In the genomic region with DNA sequence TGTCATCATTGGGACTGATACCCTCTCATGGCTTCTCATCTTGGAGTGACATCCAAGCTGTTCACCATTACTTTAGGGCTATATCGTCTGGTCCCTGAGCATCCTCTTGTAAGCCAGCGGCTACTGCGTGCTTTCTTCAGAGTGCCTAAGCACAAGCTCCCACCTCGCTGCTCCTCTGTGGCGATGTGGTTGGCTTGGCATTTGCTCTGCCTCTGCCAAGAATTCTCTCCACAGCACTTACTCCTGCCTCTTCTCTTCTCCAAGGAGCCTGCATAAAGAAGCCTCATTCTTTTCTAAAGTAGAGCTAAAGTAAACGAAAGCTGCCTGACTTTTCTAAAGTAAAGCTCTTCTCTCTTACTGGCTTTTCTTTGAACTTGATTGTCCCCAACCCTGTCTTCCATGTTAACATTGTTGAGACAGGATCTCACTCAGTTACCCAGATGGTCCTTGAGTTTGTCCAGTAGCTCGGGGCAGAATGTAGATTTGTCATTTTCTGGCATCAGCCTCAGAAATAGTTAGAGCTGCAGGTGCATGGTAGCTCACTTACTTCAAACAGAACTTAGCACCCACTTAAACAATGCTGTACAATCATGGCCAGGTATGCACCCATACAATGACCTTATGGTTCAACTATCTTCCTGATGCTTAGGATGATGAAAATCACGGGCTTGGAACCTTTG, we compare ENCODE assay signal across 14 mouse cellular contexts.
DNase-seq lines count a peak whose midpoint lies in the region; ATAC-seq and TF ChIP-seq lines count a peak whose summit lies in the region.
"Had no signal": no experiment of that assay in that cellular context is flagged by ENCODE, and none has a peak within 500 bp of the region (broad histone marks: within the 10 kb centered on the region; RNA-seq: fewer than 3 reads in every experiment).

No protein-coding gene starts in this region.

- no peak overlapping the region for H3K4me2 ChIP-seq in stomach, embryonic 14.5 days (replicated peaks; ENCODE audit: low read depth, low read length)
- no peak overlapping the region for H3K4me2 ChIP-seq in stomach, postnatal 0 days (replicated peaks; ENCODE audit: low read depth)
- H3K4me2 ChIP-seq in lung, embryonic 15.5 days, result no peak overlapping the region
- no peak overlapping the region for H3K4me2 ChIP-seq in liver, postnatal 0 days (ENCODE audit: low read depth, low read length)
- H3K4me2 ChIP-seq in forebrain, embryonic 15.5 days (replicated peaks), result no peak overlapping the region
- H3K4me2 ChIP-seq: kidney, embryonic 15.5 days; liver, embryonic 15.5 days; neural tube, embryonic 12.5 days had no signal

- ATAC-seq in stomach, embryonic 14.5 days (ENCODE audit: insufficient number of reproducible peaks, insufficient read depth, low FRiP score, low read depth), result no peak
- no peak for ATAC-seq in stomach, postnatal 0 days (ENCODE audit: low FRiP score, low TSS enrichment)
- ATAC-seq in lung, embryonic 15.5 days (ENCODE audit: borderline replicate concordance, extremely low read depth, low FRiP score, low TSS enrichment), result peak; percentile 77
- no peak for ATAC-seq in liver, postnatal 0 days
- ATAC-seq in forebrain, embryonic 15.5 days (replicated peaks), result no peak
- ATAC-seq: CD4-positive, CD25-positive, alpha-beta regulatory T cell, adult 4 months had no signal

- H3K4me3 ChIP-seq in stomach, embryonic 14.5 days (ENCODE audit: low read depth, low read length), result no peak overlapping the region
- no peak overlapping the region for H3K4me3 ChIP-seq in stomach, postnatal 0 days (ENCODE audit: low read depth, low read length)
- no peak overlapping the region for H3K4me3 ChIP-seq in limb, embryonic 10.5 days
- no peak overlapping the region for H3K4me3 ChIP-seq in lung, embryonic 15.5 days
- no peak overlapping the region for H3K4me3 ChIP-seq in liver, postnatal 0 days (ENCODE audit: low read depth, low read length)
- no peak overlapping the region for H3K4me3 ChIP-seq in forebrain, embryonic 15.5 days
- H3K4me3 ChIP-seq: kidney, embryonic 15.5 days; liver, embryonic 15.5 days; neural tube, embryonic 12.5 days had no signal

- H3K9me3 ChIP-seq in stomach, embryonic 14.5 days (ENCODE audit: control insufficient read depth, low read depth, low read length), result no peaks in the 10 kb centered on the region
- H3K9me3 ChIP-seq in stomach, postnatal 0 days (ENCODE audit: control insufficient read depth, low read length), result no peaks in the 10 kb centered on the region
- no peaks in the 10 kb centered on the region for H3K9me3 ChIP-seq in limb, embryonic 10.5 days (replicated peaks)
- H3K9me3 ChIP-seq in lung, embryonic 15.5 days, result no peaks in the 10 kb centered on the region
- no peaks in the 10 kb centered on the region for H3K9me3 ChIP-seq in liver, postnatal 0 days (ENCODE audit: low read length)
- H3K9me3 ChIP-seq in forebrain, embryonic 15.5 days, result no peaks in the 10 kb centered on the region
- H3K9me3 ChIP-seq: G1E; kidney, embryonic 15.5 days; liver, embryonic 15.5 days; neural tube, embryonic 12.5 days had no signal

- no peak for TF ChIP-seq CTCF in stomach, postnatal 0 days (IDR thresholded peaks at IDR 0.05; ENCODE audit: low read depth)
- TF ChIP-seq CTCF in liver, postnatal 0 days (IDR thresholded peaks at IDR 0.05; ENCODE audit: low read depth), result no peak

- WGBS in stomach, embryonic 14.5 days, result 62% methylated on average over 8 of the region's 8 CpGs
- 64% methylated on average over 8 of the region's 8 CpGs for WGBS in stomach, postnatal 0 days
- WGBS in limb, embryonic 10.5 days, result 91% methylated on average over 8 of the region's 8 CpGs
- WGBS in lung, embryonic 15.5 days, result 54% methylated on average over 8 of the region's 8 CpGs
- 79% methylated on average over 8 of the region's 8 CpGs for WGBS in liver, postnatal 0 days (ENCODE audit: insufficient replicate concordance)
- WGBS in forebrain, embryonic 15.5 days, result 88% methylated on average over 8 of the region's 8 CpGs

- no peak for DNase-seq in stomach, postnatal 0 days (ENCODE audit: low spot score)
- no peak for DNase-seq in limb, embryonic 10.5 days (ENCODE audit: low spot score)
- no peak for DNase-seq in cerebellum, adult 9-10 months
- no peak for DNase-seq in liver, postnatal 0 days
- DNase-seq: layer of hippocampus, postnatal 36 days; thymus, postnatal 36 days had no signal

- no peaks in the 10 kb centered on the region for H3K36me3 ChIP-seq in stomach, embryonic 14.5 days (ENCODE audit: control insufficient read depth, insufficient read depth, low read length)
- no peaks in the 10 kb centered on the region for H3K36me3 ChIP-seq in stomach, postnatal 0 days (ENCODE audit: control insufficient read depth, insufficient read depth, low read length)
- no peaks in the 10 kb centered on the region for H3K36me3 ChIP-seq in limb, embryonic 10.5 days
- H3K36me3 ChIP-seq in lung, embryonic 15.5 days, result no peaks in the 10 kb centered on the region
- H3K36me3 ChIP-seq in liver, postnatal 0 days (replicated peaks; ENCODE audit: insufficient read depth, low read length), result no peaks in the 10 kb centered on the region
- H3K36me3 ChIP-seq in forebrain, embryonic 15.5 days, result no peaks in the 10 kb centered on the region
- H3K36me3 ChIP-seq: G1E; kidney, embryonic 15.5 days; liver, embryonic 15.5 days; neural tube, embryonic 12.5 days had no signal

- no peak for TF ChIP-seq EP300 in stomach, postnatal 0 days (optimal IDR thresholded peaks at IDR 0.05)
- TF ChIP-seq EP300 in liver, postnatal 0 days (IDR thresholded peaks at IDR 0.05; ENCODE audit: low read depth), result no peak

- peak overlapping the region; percentile 68; the same call in 1 of the 2 replicates for H3K27ac ChIP-seq in stomach, embryonic 14.5 days (ENCODE audit: low read length)
- H3K27ac ChIP-seq in stomach, postnatal 0 days (replicated peaks), result no peak overlapping the region
- peak overlapping the region; percentile 21; the same call in 1 of the 2 replicates for H3K27ac ChIP-seq in limb, embryonic 10.5 days
- H3K27ac ChIP-seq in lung, embryonic 15.5 days, result peak overlapping the region; percentile 89
- H3K27ac ChIP-seq in liver, postnatal 0 days (ENCODE audit: low read depth), result no peak overlapping the region
- H3K27ac ChIP-seq in forebrain, embryonic 15.5 days (replicated peaks), result no peak overlapping the region
- H3K27ac ChIP-seq: kidney, embryonic 15.5 days; liver, embryonic 15.5 days; neural tube, embryonic 12.5 days had no signal

- H3K4me1 ChIP-seq in stomach, embryonic 14.5 days (ENCODE audit: control insufficient read depth, insufficient read depth, low read length), result peaks cover 21% of the 10 kb centered on the region; the same call in 1 of the 2 replicates
- no peaks in the 10 kb centered on the region for H3K4me1 ChIP-seq in stomach, postnatal 0 days (replicated peaks; ENCODE audit: control insufficient read depth, insufficient read depth)
- peaks cover 36% of the 10 kb centered on the region for H3K4me1 ChIP-seq in limb, embryonic 10.5 days
- H3K4me1 ChIP-seq in lung, embryonic 15.5 days, result peaks cover 35% of the 10 kb centered on the region
- no peaks in the 10 kb centered on the region for H3K4me1 ChIP-seq in liver, postnatal 0 days (ENCODE audit: insufficient read depth)
- no peaks in the 10 kb centered on the region for H3K4me1 ChIP-seq in forebrain, embryonic 15.5 days
- H3K4me1 ChIP-seq: liver, embryonic 15.5 days had no signal

- no peak overlapping the region for H3K9ac ChIP-seq in stomach, embryonic 14.5 days (replicated peaks; ENCODE audit: low read depth, low read length)
- no peak overlapping the region for H3K9ac ChIP-seq in stomach, postnatal 0 days (ENCODE audit: low read length)
- H3K9ac ChIP-seq in lung, embryonic 15.5 days, result no peak overlapping the region
- H3K9ac ChIP-seq in liver, postnatal 0 days (replicated peaks), result no peak overlapping the region
- no peak overlapping the region for H3K9ac ChIP-seq in forebrain, embryonic 15.5 days (replicated peaks)
- H3K9ac ChIP-seq: kidney, embryonic 15.5 days; liver, embryonic 15.5 days; neural tube, embryonic 12.5 days had no signal

- H3K27me3 ChIP-seq in stomach, embryonic 14.5 days (ENCODE audit: control insufficient read depth, insufficient read depth, low read length), result no peaks in the 10 kb centered on the region
- H3K27me3 ChIP-seq in stomach, postnatal 0 days (ENCODE audit: control insufficient read depth, insufficient read depth, low read length), result no peaks in the 10 kb centered on the region
- H3K27me3 ChIP-seq in limb, embryonic 10.5 days (ENCODE audit: low read depth, poor library complexity, severe bottlenecking), result no peaks in the 10 kb centered on the region
- no peaks in the 10 kb centered on the region for H3K27me3 ChIP-seq in lung, embryonic 15.5 days
- no peaks in the 10 kb centered on the region for H3K27me3 ChIP-seq in liver, postnatal 0 days (ENCODE audit: insufficient read depth, low read length)
- H3K27me3 ChIP-seq in forebrain, embryonic 15.5 days, result no peaks in the 10 kb centered on the region
- H3K27me3 ChIP-seq: kidney, embryonic 15.5 days; liver, embryonic 15.5 days; neural tube, embryonic 12.5 days had no signal

Comparison
In these comparisons a context has a peak if more than half of its experiments do, and no peak if none do; other contexts are left out.
1. H3K27ac ChIP-seq: peak in stomach, embryonic 14.5 days (single experiment), limb, embryonic 10.5 days (single experiment) and lung, embryonic 15.5 days (single experiment); none in stomach, postnatal 0 days (single experiment), liver, postnatal 0 days (single experiment) and forebrain, embryonic 15.5 days (single experiment).